Mouse (Mus musculus) thymus, postnatal 36 days (tissue): ENCODE measurements at regions not wholly inside any gene's neighbourhood (a gene's known extent, or its start where the extent isn't known, plus 50 kb on each side); places are given as distances from the start of the nearest gene placed in this dataset.

ENCODE experiments used
- DNase-seq, 2 experiments: peaks; one replicate each; pipeline ENCODE4 v3.0.0; 2022; ENCODE audit warnings: mixed read lengths in 2 of 2

- DNase-seq, result no peak
Measured at GRCm38 (mm10) chr1:69375246-69375645, 267.4 kb upstream of the Erbb4 start.

DNA sequence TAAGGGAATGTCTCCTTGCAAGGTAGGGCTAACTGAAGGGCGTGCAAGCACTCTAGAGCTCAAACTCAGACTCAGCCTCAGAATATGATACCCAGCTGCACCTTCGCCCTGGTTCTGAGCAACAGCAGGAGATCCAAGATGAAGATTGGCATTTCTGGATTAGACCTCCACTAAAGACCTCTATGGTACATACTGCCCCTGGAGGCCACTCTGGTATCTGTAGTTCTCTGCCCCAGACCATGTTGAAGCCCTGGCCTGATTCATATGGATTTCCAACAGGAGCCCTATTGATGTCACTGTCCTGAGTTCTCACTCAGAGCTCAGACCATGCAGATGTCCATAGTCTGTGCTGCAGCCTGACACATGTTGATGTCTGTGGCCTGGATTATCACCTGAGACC lies 262.2 kb upstream of the Erbb4 start:
- DNase-seq, result no peak

DNA sequence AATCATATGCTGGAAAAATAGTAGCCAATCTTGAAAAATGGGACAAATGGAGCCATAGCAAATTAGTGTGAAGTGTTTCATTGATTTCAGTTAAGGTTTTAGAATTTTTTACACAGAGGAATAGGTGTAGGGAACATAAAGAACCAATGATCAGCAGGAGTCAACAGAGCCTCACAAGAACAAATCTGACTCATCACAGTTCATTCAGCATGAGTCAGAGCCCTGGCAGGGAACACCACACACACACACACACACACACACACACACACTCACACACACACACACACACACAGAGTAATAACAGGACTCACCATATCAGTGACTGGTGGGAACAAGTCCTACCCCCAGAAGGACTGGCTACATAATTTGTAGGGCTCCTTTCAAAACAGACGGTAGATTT lies 259.7 kb upstream of the Erbb4 start:
- DNase-seq, result no peak

DNA sequence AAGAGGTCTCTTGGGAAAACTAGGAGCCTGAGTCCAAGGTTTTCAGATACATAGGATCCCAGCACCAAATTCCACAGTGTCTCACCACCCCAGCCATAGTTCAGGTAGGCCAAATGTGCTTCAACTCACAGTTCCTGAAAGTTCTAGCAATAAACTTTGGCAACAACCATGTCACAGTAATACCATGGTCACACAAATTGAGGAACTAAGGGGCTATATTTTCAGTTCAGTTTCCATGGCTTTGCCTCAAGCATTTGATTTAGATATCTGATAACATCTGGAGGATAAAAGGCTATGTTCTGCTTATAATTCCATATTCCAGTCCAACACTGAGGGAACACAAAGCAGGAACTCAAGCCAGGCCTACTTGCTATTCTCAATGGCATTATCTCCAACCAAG lies 256.2 kb upstream of the Erbb4 start:
- no peak for DNase-seq

DNA sequence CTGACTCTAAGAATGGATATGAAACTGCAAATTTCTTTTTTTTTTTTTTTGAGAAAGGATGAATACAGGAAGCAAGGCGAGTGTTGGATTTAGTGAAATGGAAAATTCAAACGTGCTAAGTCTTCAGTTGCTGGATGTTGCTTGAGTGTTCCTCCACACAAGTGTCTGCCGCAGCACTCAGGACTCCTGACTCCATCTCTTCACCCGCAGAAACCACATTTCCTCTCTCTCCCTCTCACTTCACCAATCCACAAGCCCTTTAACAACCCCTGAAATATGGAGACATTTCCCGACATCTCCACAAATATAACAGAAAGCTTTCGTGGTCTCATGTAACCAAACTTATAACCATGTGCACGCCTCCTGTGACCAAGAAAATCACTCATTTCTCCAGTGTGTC lies 249.7 kb upstream of the Erbb4 start:
- no peak for DNase-seq

DNA sequence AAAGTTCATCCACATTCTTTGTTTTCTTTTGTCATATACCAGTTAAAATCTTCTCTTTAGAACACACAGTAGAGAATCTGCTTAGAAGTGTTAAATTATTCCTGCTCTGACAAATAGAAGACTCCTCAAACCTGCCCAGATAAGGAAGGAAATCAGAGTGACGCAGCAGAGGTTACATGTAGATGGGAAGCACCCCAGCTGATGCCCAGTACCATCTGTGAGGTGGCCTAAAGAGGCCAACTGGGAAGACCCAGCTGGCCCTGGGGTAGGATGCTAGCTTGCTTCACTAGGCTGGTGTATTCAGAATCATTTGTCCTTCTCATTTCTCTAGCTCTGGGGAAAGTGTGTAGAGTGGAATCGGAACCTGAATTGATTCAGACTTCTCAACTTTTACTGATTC lies 242.6 kb upstream of the Erbb4 start:
- DNase-seq, result no peak

DNA sequence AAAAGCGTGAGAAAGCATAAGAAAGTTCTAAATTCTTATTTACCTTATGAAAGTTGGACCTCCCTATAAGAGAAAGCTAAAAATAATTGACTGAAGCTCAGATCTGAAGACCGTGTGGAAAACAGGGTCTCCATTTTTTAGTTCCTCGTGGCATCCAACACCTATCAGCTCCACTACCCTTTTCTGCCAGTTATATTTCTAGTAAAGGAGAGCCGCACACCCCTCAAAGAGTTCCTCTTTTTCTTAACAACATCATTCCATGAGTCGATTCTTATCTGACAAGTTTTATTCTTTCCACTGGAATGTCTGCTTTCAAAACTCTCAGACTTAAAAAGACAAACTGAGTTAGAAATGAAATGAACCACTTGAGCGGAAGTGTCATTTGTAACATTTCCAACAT lies 242.0 kb upstream of the Erbb4 start:
- DNase-seq, result no peak

GRCm38 (mm10) chr1:69342100-69342499 lies 234.2 kb upstream of the Erbb4 start:
- no peak for DNase-seq

DNA sequence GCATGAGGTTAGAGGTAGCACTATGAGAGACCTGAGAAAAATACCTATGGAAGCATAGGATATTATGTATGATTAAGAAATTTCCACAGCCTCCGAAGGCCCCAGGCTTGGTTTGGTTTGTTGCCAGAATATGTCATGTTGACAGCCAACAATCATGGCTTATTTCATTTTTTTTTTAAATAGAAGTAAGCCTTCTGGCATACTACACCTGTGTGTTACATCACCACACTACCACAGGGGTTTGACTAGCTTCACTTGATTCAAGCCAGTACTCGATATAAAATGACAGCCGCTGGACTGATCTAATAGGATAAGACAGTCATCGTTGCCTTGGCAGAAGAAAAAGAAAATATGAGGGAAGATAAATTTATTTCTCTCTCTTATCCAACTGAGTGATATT lies 232.6 kb upstream of the Erbb4 start:
- DNase-seq, result no peak

GRCm38 (mm10) chr1:69331418-69332254 lies 223.8 kb upstream of the Erbb4 start:
- DNase-seq, result peak in 1 of 2 experiments; percentile 2

DNA sequence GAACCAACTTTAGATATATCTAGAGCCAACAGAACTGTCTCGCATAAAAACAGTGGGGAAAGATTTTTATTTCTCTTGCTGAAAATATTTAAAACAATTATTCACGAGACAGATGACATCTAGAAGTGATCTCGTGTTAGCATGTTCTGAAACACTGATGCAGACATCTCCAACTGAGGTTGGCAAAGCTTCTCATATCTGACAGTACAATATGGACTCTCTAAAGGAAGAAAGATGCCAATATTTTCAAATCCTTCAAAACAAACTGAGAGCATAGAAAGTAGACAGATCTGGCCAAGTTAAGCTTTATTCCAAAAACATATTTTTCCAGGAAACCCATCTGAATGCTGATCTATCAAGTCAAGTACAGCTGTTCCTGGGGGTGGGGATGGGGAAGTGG lies 221.5 kb upstream of the Erbb4 start:
- DNase-seq, result no peak

DNA sequence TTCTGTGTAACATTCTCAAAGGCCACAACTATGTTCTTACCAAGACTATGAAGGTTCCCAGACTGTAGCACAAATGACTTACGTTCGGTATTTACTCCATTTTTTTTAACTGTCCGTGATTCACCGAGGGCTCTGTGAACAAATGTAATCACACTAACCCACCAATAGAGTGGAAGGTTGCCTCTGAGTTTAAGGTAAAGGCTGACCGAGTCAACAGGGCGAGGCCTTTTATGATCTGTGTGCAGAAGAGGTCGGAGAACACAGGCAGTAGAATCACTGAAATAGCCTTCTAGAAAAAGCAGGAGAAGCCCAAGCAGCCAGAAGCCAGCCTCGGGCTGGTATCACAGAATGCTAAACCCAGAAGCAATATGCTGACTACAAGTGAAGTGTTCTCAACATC lies 218.9 kb upstream of the Erbb4 start:
- no peak for DNase-seq

DNA sequence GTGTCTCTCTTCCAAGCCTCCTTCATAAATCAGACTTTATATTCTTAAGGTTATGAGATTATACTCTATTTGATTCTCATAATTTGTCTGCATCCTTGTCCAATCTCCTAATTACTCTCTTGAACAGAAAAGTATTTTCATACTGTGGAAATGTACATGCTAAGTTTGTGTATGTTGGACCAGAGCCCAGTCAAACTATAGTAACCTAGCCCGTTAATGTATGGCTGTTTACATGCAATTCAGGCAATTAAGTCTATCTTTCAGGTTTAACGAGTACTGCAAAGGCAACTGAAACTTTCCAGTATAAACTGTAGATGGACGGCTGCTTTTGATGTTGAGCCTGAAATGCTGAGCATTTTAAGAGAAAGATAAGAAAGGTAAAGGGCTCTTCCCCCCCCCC lies 211.7 kb upstream of the Erbb4 start:
- no peak for DNase-seq

DNA sequence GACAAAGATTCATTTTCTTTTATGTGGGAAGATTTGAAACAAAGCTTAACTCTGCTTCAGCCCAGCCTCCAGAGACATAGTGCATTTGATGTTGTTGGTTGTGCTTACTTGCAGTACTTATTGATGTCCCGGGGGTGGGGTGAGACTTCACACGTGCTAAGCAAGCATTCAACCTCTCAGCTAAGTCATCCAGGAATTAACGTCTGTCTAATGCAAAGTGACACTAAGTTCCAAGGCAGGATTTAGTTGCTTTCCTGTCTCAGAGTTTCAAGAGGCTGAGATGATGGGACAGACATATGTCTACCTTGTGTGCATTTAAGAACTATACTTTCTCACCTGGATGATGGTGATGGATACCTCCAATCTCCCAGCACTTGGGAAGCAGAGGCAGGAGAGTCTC lies 189.0 kb upstream of the Erbb4 start:
- DNase-seq, result no peak

DNA sequence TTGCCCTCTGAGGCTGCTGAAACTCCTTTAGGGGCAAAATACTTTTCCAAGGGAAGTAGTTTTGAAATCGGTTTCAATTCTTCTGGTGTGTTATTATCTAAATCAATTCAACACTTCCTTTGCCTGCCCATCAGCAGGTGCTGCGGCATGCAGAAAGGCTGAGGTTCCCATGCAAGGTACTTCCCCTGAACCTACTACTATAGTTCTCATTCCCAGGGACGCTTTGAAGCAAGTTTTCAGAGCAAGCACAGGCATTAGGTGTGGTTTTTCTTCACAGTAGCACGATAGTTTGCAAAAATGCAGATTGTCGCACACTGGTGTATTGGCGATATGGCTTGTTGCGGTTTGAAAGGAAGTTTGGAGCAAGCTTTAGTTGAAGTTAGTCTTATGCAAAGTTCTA lies 183.5 kb upstream of the Erbb4 start:
- DNase-seq, result peak; percentile 16 to 30

- no peak for DNase-seq
Measured at GRCm38 (mm10) chr1:69286374-69286773, 178.5 kb upstream of the Erbb4 start.

GRCm38 (mm10) chr1:69277428-69277827 lies 169.6 kb upstream of the Erbb4 start:
- DNase-seq, result no peak

- peak; percentile 14 to 40 for DNase-seq
Measured at GRCm38 (mm10) chr1:69247691-69248090, 139.8 kb upstream of the Erbb4 start.

DNA sequence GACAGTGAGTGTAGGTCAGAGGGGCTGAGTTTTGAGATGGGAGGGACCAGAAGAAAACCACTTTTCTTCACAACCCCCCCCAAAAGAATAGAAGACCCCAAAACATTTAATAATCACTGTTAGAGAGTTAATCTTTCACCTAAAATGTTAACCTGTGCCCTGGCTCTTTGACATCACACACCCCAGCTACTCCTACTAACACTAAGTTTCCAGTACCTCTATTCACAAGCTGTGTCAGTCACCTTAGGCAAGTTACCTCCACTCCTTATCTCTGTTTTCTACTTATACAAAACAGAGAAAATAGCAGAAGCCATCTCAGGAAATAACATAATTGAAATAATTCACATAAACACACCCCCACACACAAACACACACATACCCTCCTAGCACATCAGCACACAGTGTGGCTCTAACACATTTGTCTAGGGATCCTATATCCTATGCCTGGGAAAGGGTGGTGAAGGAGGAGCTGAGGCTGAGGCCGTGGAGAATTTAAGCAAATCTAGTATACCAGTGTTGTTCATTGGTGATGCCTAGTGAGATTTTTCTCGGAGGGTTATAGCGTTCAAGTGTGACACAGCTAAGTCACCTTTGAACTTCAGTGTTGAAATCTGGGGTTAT lies 134.5 kb upstream of the Erbb4 start:
- DNase-seq, result no peak

DNA sequence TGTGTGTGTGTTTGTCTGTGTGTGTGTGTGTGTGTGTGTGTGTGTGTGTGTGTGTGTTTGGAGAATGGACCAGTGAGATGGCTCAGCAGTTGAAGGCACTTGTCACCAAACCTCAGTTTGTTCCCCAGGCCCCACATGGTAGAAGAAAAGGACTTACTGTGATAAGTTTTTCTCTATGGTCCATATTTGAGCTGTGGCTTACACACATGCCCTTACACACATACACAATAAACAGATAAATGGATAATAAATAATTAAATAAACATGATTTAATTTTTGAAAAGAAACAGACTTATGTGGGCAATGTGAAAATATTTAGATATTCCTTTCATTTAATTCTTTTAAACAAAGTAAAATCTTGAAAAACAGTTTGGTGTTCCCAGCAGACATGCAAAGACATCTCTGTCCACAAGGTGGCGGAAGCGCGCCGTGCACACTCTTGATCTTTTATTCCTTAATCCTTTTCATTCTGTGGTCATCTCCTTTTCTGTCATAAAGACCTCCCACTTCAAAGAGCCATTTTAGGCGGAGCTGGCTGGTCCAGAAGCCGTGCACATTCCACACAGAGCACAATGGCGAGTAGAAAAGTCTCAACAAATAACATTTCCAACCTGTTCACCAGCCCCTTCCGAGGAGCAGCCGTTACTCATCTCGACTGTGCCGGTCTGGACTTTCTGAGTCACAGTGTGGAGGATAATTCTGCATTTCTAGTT lies 133.8 kb upstream of the Erbb4 start:
- peak; percentile 44 to 56 for DNase-seq

DNA sequence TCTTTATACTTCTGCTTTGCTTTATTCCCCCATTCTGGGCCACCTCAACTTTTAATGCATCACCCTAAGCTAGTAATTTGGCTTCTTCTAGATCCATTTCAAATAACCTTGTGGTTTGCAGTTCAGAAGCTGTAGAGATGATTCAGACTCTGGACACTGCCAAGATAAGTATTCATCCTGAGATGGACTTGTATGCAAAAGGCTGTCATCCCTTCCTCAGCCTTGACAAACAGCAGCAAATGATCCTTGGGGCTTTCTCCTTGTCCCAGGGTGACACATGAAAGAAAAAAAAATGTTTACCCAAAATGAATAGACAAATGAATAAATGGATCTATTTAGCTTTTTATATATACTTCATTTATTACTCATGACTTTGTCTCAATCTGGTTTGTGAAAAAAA lies 120.0 kb upstream of the Erbb4 start:
- no peak for DNase-seq

- no peak for DNase-seq
Measured at GRCm38 (mm10) chr1:69212896-69213500, 105.1 kb upstream of the Erbb4 start.

- DNase-seq, result no peak
Measured at GRCm38 (mm10) chr1:69202745-69203144, 94.9 kb upstream of the Erbb4 start.

DNA sequence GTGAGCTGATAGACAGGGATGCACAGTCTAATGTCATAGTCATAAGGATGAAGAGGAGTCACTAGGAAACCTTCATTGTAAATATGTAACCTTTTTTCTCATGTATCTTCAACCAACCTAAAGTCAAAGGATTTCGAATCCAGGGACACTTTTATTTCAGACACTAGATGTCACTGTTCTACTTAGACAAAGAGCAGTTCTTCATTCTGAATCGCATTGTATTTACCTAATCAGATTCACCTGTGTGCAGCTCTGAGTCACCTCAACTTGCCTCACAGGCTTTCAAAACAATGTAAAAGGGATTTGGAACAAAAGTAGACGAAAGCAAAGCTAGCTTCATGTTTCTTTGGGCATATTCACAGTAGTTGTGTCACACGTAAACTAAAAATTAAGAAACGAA lies 57.3 kb upstream of the Erbb4 start:
- DNase-seq, result no peak
